Mouse (Mus musculus): Measurements from ENCODE around the gene Slc25a44.
"Not testable (repeated sequence)": the region's sequence is repeated elsewhere in the genome, so short reads cannot be mapped to it uniquely, and the experiment has no call there.

Slc25a44 gene

DNA sequence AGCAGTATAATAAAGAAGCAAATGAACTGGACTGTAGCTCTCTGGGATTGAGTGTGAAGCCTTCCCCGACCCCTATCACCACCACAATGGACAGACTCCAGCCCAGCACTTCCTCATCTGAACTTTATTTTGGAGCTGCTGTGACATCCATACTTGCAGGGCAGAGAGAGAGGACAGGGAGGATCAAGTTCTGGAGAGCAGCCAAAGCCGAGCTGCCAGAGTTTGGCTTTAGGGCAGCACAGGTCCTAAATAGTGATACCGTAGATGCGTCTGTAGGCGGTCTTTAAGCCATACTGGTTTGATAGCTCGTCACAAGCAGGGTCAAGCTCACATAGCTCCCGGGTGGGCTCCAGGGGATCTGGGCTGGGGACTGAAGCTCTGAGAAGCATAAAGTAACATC, 56.4 kb downstream of the Slc25a44 start:
- DNase-seq (ENCODE audit: low read depth): not testable (repeated sequence)

- not testable (repeated sequence) for DNase-seq (ENCODE audit: low read depth)
Measured at GRCm38 (mm10) chr3:88367517-88367916, 57.4 kb downstream of the Slc25a44 start.

- peak; percentile 41 for DNase-seq (ENCODE audit: low read depth)
Measured at GRCm38 (mm10) chr3:88366830-88367428, 58.0 kb downstream of the Slc25a44 start.

GRCm38 (mm10) chr3:88365705-88366361, 59.1 kb downstream of the Slc25a44 start:
- no peak for DNase-seq (ENCODE audit: low read depth)

DNA sequence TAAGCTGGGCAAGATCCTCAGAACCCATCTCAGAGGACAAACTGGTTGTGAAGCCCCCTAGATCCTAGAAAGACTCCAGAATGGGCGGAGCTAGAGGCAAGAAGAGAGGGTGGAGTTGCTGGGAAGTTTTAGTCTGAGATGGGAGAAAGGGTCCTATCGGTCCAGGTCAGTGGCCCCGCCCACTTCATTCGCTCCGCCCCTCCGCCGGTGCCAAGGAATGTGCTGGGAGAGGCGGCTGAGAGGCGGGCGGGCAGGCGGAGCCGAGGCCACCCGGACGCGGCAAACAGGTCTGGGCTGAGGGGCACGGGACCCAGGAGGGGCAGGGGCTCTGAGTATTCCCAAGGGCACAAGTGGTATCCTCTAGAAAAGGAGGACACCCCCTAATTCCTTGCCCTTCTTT, 60.6 kb downstream of the Slc25a44 start, which contains the start of gene Paqr6:
Gene Paqr6, plus strand, starts transcription at position 248 of the 400 bp plus-strand sequence.
- no peak for DNase-seq (ENCODE audit: low read depth)

DNA sequence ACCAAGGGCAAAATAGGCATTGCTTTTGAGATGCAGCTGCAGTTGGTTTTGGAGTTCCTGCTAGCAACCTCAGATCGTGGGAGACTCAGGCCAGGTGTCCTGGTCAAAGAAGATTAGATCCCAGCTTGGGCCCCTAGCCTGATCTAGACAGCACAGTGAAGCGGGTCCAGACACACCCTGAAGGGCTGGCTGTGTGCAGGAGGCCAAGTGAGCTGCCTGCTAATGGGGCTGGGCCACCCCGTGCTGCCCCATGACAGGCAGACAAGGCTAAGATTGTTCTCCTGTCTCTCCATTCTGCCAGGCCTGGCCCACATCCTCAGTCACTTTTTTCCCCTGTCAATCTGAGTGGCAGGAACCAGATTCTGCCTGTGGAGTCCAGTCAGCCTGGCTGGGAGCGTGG, 61.2 kb downstream of the Slc25a44 start:
- DNase-seq (ENCODE audit: low read depth): no peak

- no peak for DNase-seq (ENCODE audit: low read depth)
Measured at GRCm38 (mm10) chr3:88361612-88362313, 63.2 kb downstream of the Slc25a44 start.

DNA sequence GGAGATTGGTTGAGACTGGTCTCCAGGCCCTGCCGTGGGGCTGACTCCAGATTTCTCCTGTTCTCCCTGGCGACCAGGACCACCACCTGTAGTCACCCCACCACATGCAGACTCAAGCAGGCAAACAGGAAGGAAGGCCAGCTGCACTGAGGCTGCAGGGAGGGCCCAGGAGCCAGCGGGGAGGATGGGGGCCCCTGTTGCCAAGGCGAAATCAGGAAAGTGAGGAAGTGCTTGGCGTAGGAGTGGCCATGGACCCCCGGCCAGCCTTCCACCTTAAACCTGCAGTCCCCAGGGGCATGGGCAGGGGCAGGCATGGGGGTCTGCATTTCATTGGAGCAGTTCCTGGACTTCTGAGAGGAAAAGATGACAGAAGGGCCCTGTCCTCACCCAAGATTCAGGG, 63.8 kb downstream of the Slc25a44 start:
- DNase-seq (ENCODE audit: low read depth): no peak

Measured in naive thymus-derived CD4-positive, alpha-beta T cell, adult 2 months (primary cell).